Mouse (Mus musculus) hematopoietic stem cell, adult 5-6 weeks (primary cell): ENCODE data around the gene Spata31d1a. TPM values are rescaled to one million over a fixed set of nuclear protein-coding genes. Genes with fewer than 3 reads are reported as not detected.
A peak's percentile ranks its signal among the peaks of the same experiment; 100 is the strongest.
"Not testable (repeated sequence)": the region's sequence is repeated elsewhere in the genome, so short reads cannot be mapped to it uniquely, and the experiment has no call there.

Source experiments
- ATAC-seq, 2 experiments: fragments of 125-278 bp in 1 of 2; replicated peaks in 1 of 2; 2 replicates each; pipeline ENCODE4 v1.8.0; 2016 to 2017; ENCODE audit warnings: inconsistent platforms in 2 of 2, mild to moderate bottlenecking in 2 of 2, moderate number of reproducible peaks in 2 of 2, low read depth in 1 of 2, moderate TSS enrichment in 1 of 2; ENCODE audit not compliant: low FRiP score in 2 of 2, poor library complexity in 2 of 2, severe bottlenecking in 2 of 2, insufficient read depth in 1 of 2, low TSS enrichment in 1 of 2
- total RNA-seq: library from RNA; stranded (forward); fragments of 172-1452, 232-1000 nt; gene quantifications from 2 replicates; pipeline ENCODE4 v1.2.3, GENCODE M21; 2017

The Spata31d1a gene
- total RNA-seq, 1 experiment from 2014 or later: not detected

- ATAC-seq: peak; percentile 58 to 64; a peak in 3 of 4 replicates
These were observed 8.8 kb upstream of the Spata31d1a start for GRCm38 (mm10) chr13:59718857-59719440.

- ATAC-seq: no peak
These were observed 3.6 kb upstream of the Spata31d1a start for GRCm38 (mm10) chr13:59713710-59714109.

GRCm38 (mm10) chr13:59711984-59712383 is 1.9 kb upstream of the Spata31d1a start, which contains the start of gene Spata31d1b:
Gene Spata31d1b, plus strand, starts transcription at chr13:59712284.
- not testable (repeated sequence) for ATAC-seq

GRCm38 (mm10) chr13:59704562-59704961 is 5.6 kb downstream of the Spata31d1a start:
- ATAC-seq: peak; percentile 72 to 81

- no peak for ATAC-seq
These were observed 6.6 kb downstream of the Spata31d1a start for GRCm38 (mm10) chr13:59703514-59703913.

- peak in 1 of 2 experiments; percentile 27; a peak in 1 of 4 replicates for ATAC-seq
These were observed 10.0 kb downstream of the Spata31d1a start for GRCm38 (mm10) chr13:59700137-59700536.

GRCm38 (mm10) chr13:59699131-59699530 is 11.0 kb downstream of the Spata31d1a start:
- ATAC-seq: no peak

GRCm38 (mm10) chr13:59695781-59696180 is 14.3 kb downstream of the Spata31d1a start:
- ATAC-seq: no peak

GRCm38 (mm10) chr13:59694008-59694407 is 16.1 kb downstream of the Spata31d1a start, which contains the start of gene 4921517D22Rik:
Gene 4921517D22Rik, minus strand, starts transcription at chr13:59694108.
- no peak for ATAC-seq

- ATAC-seq: no peak
These were observed 18.7 kb downstream of the Spata31d1a start for GRCm38 (mm10) chr13:59691478-59691877.

GRCm38 (mm10) chr13:59690576-59690975 is 19.6 kb downstream of the Spata31d1a start:
- ATAC-seq: no peak

GRCm38 (mm10) chr13:59689843-59690242 is 20.3 kb downstream of the Spata31d1a start:
- no peak for ATAC-seq

GRCm38 (mm10) chr13:59689313-59689712 is 20.8 kb downstream of the Spata31d1a start:
- no peak for ATAC-seq

GRCm38 (mm10) chr13:59688338-59688770 is 21.8 kb downstream of the Spata31d1a start:
- no peak for ATAC-seq

- no peak for ATAC-seq
These were observed 24.9 kb downstream of the Spata31d1a start for GRCm38 (mm10) chr13:59685236-59685635.

- ATAC-seq: peak in 1 of 2 experiments; percentile 58; a peak in 1 of 4 replicates
These were observed 27.5 kb downstream of the Spata31d1a start for GRCm38 (mm10) chr13:59682629-59683028.

- ATAC-seq: no peak
These were observed 30.2 kb downstream of the Spata31d1a start for GRCm38 (mm10) chr13:59679908-59680307.

- ATAC-seq: no peak
These were observed 30.8 kb downstream of the Spata31d1a start for GRCm38 (mm10) chr13:59679306-59679705.
